Mouse (Mus musculus) myocyte (in vitro differentiated cells): ENCODE measurements around the gene 4930402H24Rik.

Experiments
- CEBPB ChIP-seq: IDR thresholded peaks from 2 replicates; pipeline ENCODE4 v1.6.1; 2011; ENCODE audit warnings: mild to moderate bottlenecking, moderate library complexity; ENCODE audit not compliant: poor library complexity, insufficient read depth, severe bottlenecking
- E2F4 ChIP-seq: IDR thresholded peaks from one replicate; pipeline ENCODE4 v1.6.1; 2011; ENCODE audit warnings: mild to moderate bottlenecking, control low read depth, moderate library complexity; ENCODE audit not compliant: insufficient read depth
- MAX ChIP-seq: IDR thresholded peaks from one replicate; pipeline ENCODE4 v1.6.1; 2011; ENCODE audit warnings: low read depth, mild to moderate bottlenecking, control low read depth
- MYOD1 ChIP-seq, 3 experiments: IDR thresholded peaks; one replicate each; pipeline ENCODE4 v1.6.1; 2011; ENCODE audit warnings: control low read depth in 2 of 3, low read depth in 2 of 3, mild to moderate bottlenecking in 2 of 3, moderate library complexity in 1 of 3; ENCODE audit not compliant: insufficient read length in 2 of 3, control insufficient read depth in 1 of 3
- MYOG ChIP-seq, 3 experiments: IDR thresholded peaks; one replicate each; pipeline ENCODE4 v1.6.1; 2011; ENCODE audit warnings: control low read depth in 2 of 3, low read depth in 2 of 3, mild to moderate bottlenecking in 2 of 3; ENCODE audit not compliant: insufficient read length in 2 of 3, control insufficient read depth in 1 of 3, insufficient read depth in 1 of 3
- POLR2A ChIP-seq: IDR thresholded peaks from one replicate; pipeline ENCODE4 v1.6.1; 2011; ENCODE audit warnings: low read depth, mild to moderate bottlenecking, control low read depth, moderate library complexity; ENCODE audit not compliant: insufficient read length
- POLR2AphosphoS2 ChIP-seq: IDR thresholded peaks from one replicate; pipeline ENCODE4 v1.6.1; 2011; ENCODE audit warnings: low read depth, control low read depth; ENCODE audit not compliant: insufficient read length
- REST ChIP-seq: IDR thresholded peaks from one replicate; pipeline ENCODE4 v1.6.1; 2011; ENCODE audit warnings: mild to moderate bottlenecking, control low read depth, moderate library complexity; ENCODE audit not compliant: insufficient read depth, insufficient read length
- SRF ChIP-seq: IDR thresholded peaks from one replicate; pipeline ENCODE4 v1.6.1; 2011; ENCODE audit warnings: low read depth; ENCODE audit not compliant: control insufficient read depth, insufficient read length
- TCF12 ChIP-seq: IDR thresholded peaks from one replicate; pipeline ENCODE4 v1.6.1; 2011; ENCODE audit warnings: mild to moderate bottlenecking, control low read depth; ENCODE audit not compliant: poor library complexity, insufficient read depth, severe bottlenecking
- TCF3 ChIP-seq: IDR thresholded peaks from one replicate; pipeline ENCODE4 v1.6.1; 2011; ENCODE audit warnings: low read depth, control low read depth; ENCODE audit not compliant: insufficient read length
- USF1 ChIP-seq: IDR thresholded peaks from one replicate; pipeline ENCODE4 v1.6.1; 2011; ENCODE audit warnings: low read depth, mild to moderate bottlenecking, control low read depth, moderate library complexity

- TF ChIP-seq USF1 (no peak), POLR2A (no peak), MYOD1 (IDR thresholded peaks at IDR 0.05; ENCODE audit: control insufficient read depth in 1 of 3, insufficient read length in 2 of 3, low read depth in 2 of 3) (no peak), POLR2AphosphoS2 (no peak), CEBPB (no peak), MAX (no peak), REST (no peak), TCF12 (no peak), E2F4 (no peak), MYOG (IDR thresholded peaks at IDR 0.05; ENCODE audit: control insufficient read depth in 1 of 3, insufficient read depth in 1 of 3, insufficient read length in 2 of 3, low read depth in 2 of 3) (no peak), TCF3 (no peak), SRF (no peak)
These were observed 90.0 kb downstream of the 4930402H24Rik start for GRCm38 (mm10) chr2:130816205-130816604.
